ENCODE assay signal across 8 mouse cellular contexts in the genomic region with DNA sequence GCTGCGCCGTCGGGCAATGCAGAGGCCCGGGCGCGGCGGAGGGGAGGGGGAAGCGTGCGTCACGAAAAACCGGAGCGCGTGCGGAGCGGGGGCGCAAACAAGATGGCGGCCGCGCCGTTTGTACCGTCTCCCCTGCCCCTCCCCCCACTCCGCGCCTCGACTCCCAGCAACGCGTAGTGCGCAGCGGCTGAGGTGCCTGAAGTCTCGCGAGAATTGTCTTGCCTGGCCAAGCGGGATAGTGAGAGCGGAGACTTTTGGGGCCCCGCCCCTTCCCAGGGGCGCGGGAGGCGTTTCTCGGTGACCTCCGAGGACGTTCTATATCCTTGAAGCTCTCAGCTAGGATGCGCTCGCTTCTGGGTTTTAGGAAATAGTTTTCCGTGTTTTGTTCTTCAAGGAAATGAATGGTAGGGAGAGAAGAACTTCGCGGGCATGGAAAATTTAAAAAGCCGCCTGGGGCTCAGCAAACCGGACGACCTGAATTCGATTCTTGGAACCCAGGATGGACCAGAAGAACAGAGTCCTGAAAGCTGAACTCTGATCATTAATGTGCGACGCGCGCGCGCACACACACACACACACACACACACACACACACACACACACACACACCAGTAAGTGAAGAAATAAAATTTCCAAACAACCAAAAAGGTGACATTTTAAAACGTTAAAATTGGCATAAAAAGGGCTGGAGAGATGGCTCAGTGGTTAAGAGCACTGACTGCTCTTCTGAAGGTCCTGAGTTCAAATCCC. TPM values are rescaled to one million over a fixed set of nuclear protein-coding genes. Genes with fewer than 3 reads are reported as not detected.
DNase-seq lines count a peak whose midpoint lies in the region; ATAC-seq and TF ChIP-seq lines count a peak whose summit lies in the region.

No protein-coding gene starts in this region.

- ATAC-seq in forebrain, postnatal 0 days: peak; percentile 97
- peak; percentile 96 for ATAC-seq in lung, embryonic 15.5 days (ENCODE audit: borderline replicate concordance, extremely low read depth, low FRiP score, low TSS enrichment)

- H3K27ac ChIP-seq in MEL (ENCODE audit: control insufficient read depth, low read depth, low read length): peak overlapping the region; percentile 95
- H3K27ac ChIP-seq in cerebellum, adult 2 months (ENCODE audit: insufficient read depth, low read length): peak overlapping the region; percentile 99
- H3K27ac ChIP-seq in forebrain, postnatal 0 days (ENCODE audit: low read depth, low read length): peak overlapping the region; percentile 100
- peak overlapping the region; percentile 100 for H3K27ac ChIP-seq in lung, embryonic 15.5 days

- no peak for TF ChIP-seq EP300 in MEL (IDR thresholded peaks at IDR 0.05; ENCODE audit: low read depth in 1 of 2, low read length in 2 of 2)

- peak; percentile 99 for DNase-seq in MEL (ENCODE audit: low read depth, low spot score)
- DNase-seq in cerebellum, adult 2 months: peak; percentile 97 to 98
- DNase-seq in forebrain, postnatal 0 days: peak; percentile 99
- peak; percentile 98 for DNase-seq in heart, postnatal 4 days
- peak; percentile 95 to 97 for DNase-seq in layer of hippocampus, adult 8-10 months (ENCODE audit: low spot score in 2 of 2)
- peak; percentile 96 for DNase-seq in ovary, adult 18-20 months (ENCODE audit: low spot score)
- peak; percentile 97 to 99 for DNase-seq in thymus, postnatal 10 days (ENCODE audit: low spot score in 2 of 2)

- no peaks in the 10 kb centered on the region for H3K9me3 ChIP-seq in MEL (replicated peaks; ENCODE audit: insufficient read depth, low read length)
- H3K9me3 ChIP-seq in forebrain, postnatal 0 days (ENCODE audit: low read length): no peaks in the 10 kb centered on the region
- H3K9me3 ChIP-seq in lung, embryonic 15.5 days: no peaks in the 10 kb centered on the region

- TF ChIP-seq CTCF in MEL (IDR thresholded peaks at IDR 0.05 in 2 of 3, conservative IDR thresholded peaks at IDR 0.05 in 1 of 3; ENCODE audit: control insufficient read depth in 1 of 3, insufficient read depth in 1 of 3, low read depth in 2 of 3, low read length in 3 of 3, poor library complexity in 1 of 3, severe bottlenecking in 1 of 3): no peak
- TF ChIP-seq CTCF in cerebellum, adult 2 months (IDR thresholded peaks at IDR 0.05; ENCODE audit: borderline replicate concordance, insufficient read depth, low read depth, low read length): no peak
- no peak for TF ChIP-seq CTCF in forebrain, postnatal 0 days (IDR thresholded peaks at IDR 0.05; ENCODE audit: low read depth)

- peak overlapping the region; percentile 99 for H3K9ac ChIP-seq in MEL (ENCODE audit: control insufficient read depth, low read depth, low read length, poor library complexity, severe bottlenecking)
- H3K9ac ChIP-seq in forebrain, postnatal 0 days: peak overlapping the region; percentile 100
- H3K9ac ChIP-seq in lung, embryonic 15.5 days: peak overlapping the region; percentile 100

- WGBS in cerebellum, adult 2 months: under 1% methylated on average over 54 of the region's 55 CpGs
- under 1% methylated on average over 49 of the region's 55 CpGs for WGBS in forebrain, postnatal 0 days
- WGBS in lung, embryonic 15.5 days: 1% methylated on average over 52 of the region's 55 CpGs

- TF ChIP-seq POLR2A in MEL (IDR thresholded peaks at IDR 0.05; ENCODE audit: control insufficient read depth in 1 of 2, insufficient read depth in 1 of 2, low read depth in 1 of 2, low read length in 2 of 2, poor library complexity in 1 of 2): peak in 1 of 2 experiments; percentile 96; a peak in 3 of 4 replicates
- peak; percentile 70 for TF ChIP-seq POLR2A in cerebellum, adult 2 months (IDR thresholded peaks at IDR 0.05; ENCODE audit: borderline replicate concordance, insufficient read depth, low read length)

- no peaks in the 10 kb centered on the region for H3K27me3 ChIP-seq in MEL (ENCODE audit: control insufficient read depth in 1 of 2, insufficient read depth in 2 of 2, low read length in 2 of 2)
- no peaks in the 10 kb centered on the region for H3K27me3 ChIP-seq in cerebellum, adult 2 months (ENCODE audit: control insufficient read depth, insufficient read depth, low read length)
- H3K27me3 ChIP-seq in forebrain, postnatal 0 days (ENCODE audit: insufficient read depth, low read length): no peaks in the 10 kb centered on the region
- H3K27me3 ChIP-seq in lung, embryonic 15.5 days: no peaks in the 10 kb centered on the region

- H3K4me2 ChIP-seq in forebrain, postnatal 0 days (ENCODE audit: low read depth): peak overlapping the region; percentile 65
- peak overlapping the region; percentile 82 for H3K4me2 ChIP-seq in lung, embryonic 15.5 days

- peaks cover 0 to 32% of the 10 kb centered on the region in 2 experiments; a peak in 2 of 4 replicates for H3K36me3 ChIP-seq in MEL (ENCODE audit: control insufficient read depth in 1 of 2, insufficient read depth in 2 of 2, low read length in 2 of 2)
- no peaks in the 10 kb centered on the region for H3K36me3 ChIP-seq in forebrain, postnatal 0 days (ENCODE audit: insufficient read depth)
- H3K36me3 ChIP-seq in lung, embryonic 15.5 days: no peaks in the 10 kb centered on the region

- peaks cover 5 to 11% of the 10 kb centered on the region in 2 experiments; a peak in 3 of 4 replicates for H3K4me1 ChIP-seq in MEL (ENCODE audit: control insufficient read depth in 1 of 2, insufficient read depth in 2 of 2, low read length in 2 of 2)
- H3K4me1 ChIP-seq in cerebellum, adult 2 months (ENCODE audit: control insufficient read depth, insufficient read depth, low read length): peaks cover 2% of the 10 kb centered on the region; the same call in 1 of the 2 replicates
- peaks cover 6% of the 10 kb centered on the region; the same call in 1 of the 2 replicates for H3K4me1 ChIP-seq in forebrain, postnatal 0 days (ENCODE audit: insufficient read depth)
- peaks cover 23% of the 10 kb centered on the region for H3K4me1 ChIP-seq in lung, embryonic 15.5 days

- TF ChIP-seq RAD21 in MEL (IDR thresholded peaks at IDR 0.05; ENCODE audit: low read depth, low read length): no peak

- H3K4me3 ChIP-seq in MEL (ENCODE audit: control insufficient read depth in 1 of 2, insufficient read depth in 1 of 2, low read depth in 2 of 2, low read length in 2 of 2): peak overlapping the region; percentile 73 to 78
- H3K4me3 ChIP-seq in cerebellum, adult 2 months (replicated peaks; ENCODE audit: insufficient read depth, low read depth, low read length): peak overlapping the region; percentile 66
- H3K4me3 ChIP-seq in forebrain, postnatal 0 days (ENCODE audit: low read depth, low read length): peak overlapping the region; percentile 77
- H3K4me3 ChIP-seq in lung, embryonic 15.5 days: peak overlapping the region; percentile 78

- peaks cover 37% of the 10 kb centered on the region for H3K79me2 ChIP-seq in MEL (ENCODE audit: control insufficient read depth, insufficient read depth, low read length, poor library complexity)

TF ChIP-seq in MEL, 35 proteins besides CTCF, POLR2A, EP300 and RAD21 (continues in another document):
- TF ChIP-seq GABPA (IDR thresholded peaks at IDR 0.05; ENCODE audit: low read depth, low read length) (no peak), MAZ (IDR thresholded peaks at IDR 0.05; ENCODE audit: low read depth, low read length) (peak; percentile 96), ZKSCAN1 (IDR thresholded peaks at IDR 0.05; ENCODE audit: low read depth, low read length) (no peak), HCFC1 (IDR thresholded peaks at IDR 0.05; ENCODE audit: low read depth, low read length) (peak; percentile 82), CHD1 (IDR thresholded peaks at IDR 0.05; ENCODE audit: low read depth, low read length) (0 out of 2 replicates have a peak, but pooled peaks have one; percentile 54), CHD2 (IDR thresholded peaks at IDR 0.05; ENCODE audit: low read length) (peak; percentile 96), ZC3H11A (IDR thresholded peaks at IDR 0.05; ENCODE audit: low read depth, low read length) (no peak), USF1 (IDR thresholded peaks at IDR 0.05; ENCODE audit: low read depth, low read length) (no peak), MXI1 (IDR thresholded peaks at IDR 0.05; ENCODE audit: low read depth, low read length) (peak; percentile 27), KAT2A (conservative IDR thresholded peaks at IDR 0.05; ENCODE audit: low read depth, low read length) (no peak; the same call in 1 of the 2 replicates), NELFE (IDR thresholded peaks at IDR 0.05; ENCODE audit: low read depth, low read length) (peak; percentile 94), TBP (IDR thresholded peaks at IDR 0.05; ENCODE audit: low read depth, low read length) (peak; percentile 66; the same call in 1 of the 2 replicates), JUND (IDR thresholded peaks at IDR 0.05; ENCODE audit: low read depth, low read length) (no peak), BHLHE40 (IDR thresholded peaks at IDR 0.05; ENCODE audit: borderline replicate concordance, low read depth, low read length) (no peak), SIN3A (IDR thresholded peaks at IDR 0.05; ENCODE audit: low read length) (peak; percentile 71), MAFK (IDR thresholded peaks at IDR 0.05; ENCODE audit: borderline replicate concordance, low read depth, low read length) (no peak), ZNF384 (IDR thresholded peaks at IDR 0.05; ENCODE audit: low read depth, low read length) (no peak), MYB (IDR thresholded peaks at IDR 0.05; ENCODE audit: low read depth, low read length) (no peak)

RNA-seq across cellular contexts. Expression of a gene that starts 5.6 kb away (rescaled TPM):
- total RNA-seq in MEL (2012; rRNA removed): 39.5 and 45.9 TPM in 2 replicates
- 100 to 1,000 TPM in 1 of 2 experiments, 10 to 100 TPM in 1; 64.8 to 178 TPM for polyA plus RNA-seq in MEL (2012; ENCODE audit: insufficient read depth in 1 of 2, insufficient read length in 2 of 2, low read depth in 1 of 2, low replicate concordance in 2 of 2, missing spikeins in 1 of 2)
- polyA plus RNA-seq in cerebellum, adult 2 months (2012; rRNA removed): 150 and 172 TPM in 2 replicates
- total RNA-seq in forebrain, postnatal 0 days (2014; rRNA removed): 72.7 and 78.2 TPM in 2 replicates
- polyA plus RNA-seq in forebrain, postnatal 0 days (2015; fragmentation: Nextera tagmentation; extraction: Ambion mirVana): 74.6 and 81.4 TPM in 2 replicates
- 10 to 100 TPM; 90.3 to 96.0 TPM for total RNA-seq in heart, postnatal 4 days (2021)
- total RNA-seq in layer of hippocampus, adult 8-10 months (2022): 10 to 100 TPM; 43.8 to 55.5 (median 45.9) TPM
- 93.7 and 99.5 TPM in 2 replicates for polyA plus RNA-seq in lung, embryonic 15.5 days (2015; fragmentation: Nextera tagmentation; extraction: Ambion mirVana)

RNA-seq across cellular contexts. Expression of a gene that starts 28.9 kb away (rescaled TPM):
- not detected in 2 replicates for total RNA-seq in MEL (2012; rRNA removed)
- under 1 TPM in 1 of 2 experiments, not detected in 1; 0.07 TPM for polyA plus RNA-seq in MEL (2012; ENCODE audit: insufficient read depth in 1 of 2, insufficient read length in 2 of 2, low read depth in 1 of 2, low replicate concordance in 2 of 2, missing spikeins in 1 of 2)
- polyA plus RNA-seq in cerebellum, adult 2 months (2012; rRNA removed): 104 and 118 TPM in 2 replicates
- total RNA-seq in forebrain, postnatal 0 days (2014; rRNA removed): 68.2 and 86.1 TPM in 2 replicates
- 14.7 and 21.7 TPM in 2 replicates for polyA plus RNA-seq in forebrain, postnatal 0 days (2015; fragmentation: Nextera tagmentation; extraction: Ambion mirVana)
- under 1 TPM; 0.21 to 0.29 TPM for total RNA-seq in heart, postnatal 4 days (2021)
- total RNA-seq in layer of hippocampus, adult 8-10 months (2022): 10 to 100 TPM; 32.7 to 43.9 (median 40.0) TPM
- polyA plus RNA-seq in lung, embryonic 15.5 days (2015; fragmentation: Nextera tagmentation; extraction: Ambion mirVana): 0.57 and 0.72 TPM in 2 replicates

Comparison
In these comparisons a context has a peak if more than half of its experiments do, and no peak if none do; other contexts are left out.
1. Peak in every context shown above with its lines: DNase-seq, ATAC-seq, H3K4me3 ChIP-seq and H3K27ac ChIP-seq.
2. RNA of a gene that starts 28.9 kb away (total RNA-seq): 68.2 to 86.1 TPM in forebrain, postnatal 0 days and 32.7 to 43.9 TPM in layer of hippocampus, adult 8-10 months; 0.21 to 0.29 TPM in heart, postnatal 4 days and not detected in MEL; every median in the first group is over 10 times any median in the second.